Mouse (Mus musculus) mouse trophoblast stem cell (cell line): ENCODE results near the gene Kcne1l.

ENCODE experiments used
- in situ Hi-C, 2 experiments: fragments of 300-500 bp; cut with MseI, MboI; formaldehyde crosslinking; loops; 2 replicates in 1 of 2; 3 replicates in 1 of 2; pipeline ENCODE4 v1.15.1; 2025

Gene Kcne1l

GRCm38 (mm10) chrX:142305869-142306581, at the start of gene Kcne1l:
Gene Kcne1l (minus strand): TSS chrX:142306294.
- in situ Hi-C loops = no loop called here

GRCm38 (mm10) chrX:142336207-142336606, 30.1 kb upstream of the Kcne1l start:
- in situ Hi-C loops = no loop called here

- in situ Hi-C loops = no loop called here
These were observed 29.4 kb upstream of the Kcne1l start for GRCm38 (mm10) chrX:142335502-142335901.

GRCm38 (mm10) chrX:142325760-142326159, 19.7 kb upstream of the Kcne1l start:
- in situ Hi-C loops = no loop called here

- in situ Hi-C loops = no loop called here
These were observed 10.0 kb upstream of the Kcne1l start for GRCm38 (mm10) chrX:142316106-142316505.

GRCm38 (mm10) chrX:142315270-142315669, 9.2 kb upstream of the Kcne1l start:
- in situ Hi-C loops = no loop called here

GRCm38 (mm10) chrX:142314307-142315024, 8.4 kb upstream of the Kcne1l start:
- in situ Hi-C loops = no loop called here

GRCm38 (mm10) chrX:142310431-142310830, 4.3 kb upstream of the Kcne1l start:
- in situ Hi-C loops = no loop called here

- in situ Hi-C loops = no loop called here
These were observed 855 bp downstream of the Kcne1l start for GRCm38 (mm10) chrX:142305010-142305868.

- in situ Hi-C loops = no loop called here
These were observed 1.5 kb downstream of the Kcne1l start for GRCm38 (mm10) chrX:142304592-142304991.

- in situ Hi-C loops = no loop called here
These were observed 2.6 kb downstream of the Kcne1l start for GRCm38 (mm10) chrX:142303456-142303855.

- in situ Hi-C loops = no loop called here
These were observed 20.2 kb downstream of the Kcne1l start for GRCm38 (mm10) chrX:142285905-142286304.

- in situ Hi-C loops = no loop called here
These were observed 29.5 kb downstream of the Kcne1l start for GRCm38 (mm10) chrX:142276573-142276972.

- in situ Hi-C loops = no loop called here
These were observed 30.1 kb downstream of the Kcne1l start for GRCm38 (mm10) chrX:142276031-142276430.
